Mouse (Mus musculus) gastrocnemius, postnatal 10 days (tissue): ENCODE data around the gene Otop2. TPM values are rescaled to one million over a fixed set of nuclear protein-coding genes. Genes with fewer than 3 reads are reported as not detected.

ENCODE experiments used
- DNase-seq: peaks from one replicate; pipeline ENCODE4 v3.0.0; 2021; ENCODE audit warnings: mixed read lengths
- total RNA-seq, 2 experiments: library from RNA; stranded (reverse); gene quantifications; 2 replicates each; pipeline ENCODE4 v1.2.3; 2021

Otop2 gene
- total RNA-seq, 2 experiments from 2014 or later = not detected

DNA sequence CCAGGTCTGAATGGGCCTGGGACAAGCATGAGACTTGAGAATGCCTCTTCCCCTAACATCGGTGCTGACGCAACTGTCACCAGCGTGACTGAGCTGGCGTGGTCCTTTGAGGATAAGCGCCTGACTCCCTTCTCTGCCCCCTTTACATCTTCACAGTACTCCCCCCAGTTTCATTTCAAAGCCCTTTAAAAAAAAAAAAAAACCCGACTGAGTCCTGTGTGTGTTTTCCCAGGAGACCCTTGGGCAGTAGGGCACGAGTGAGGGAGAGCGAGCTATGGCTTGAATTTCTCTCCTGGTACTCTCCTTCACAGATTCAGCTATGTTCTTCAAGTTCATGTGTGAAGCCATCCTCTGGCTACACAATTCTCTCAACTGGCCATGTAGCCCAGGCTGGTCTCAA, 8.8 kb upstream of the Otop2 start:
- no peak for DNase-seq

DNA sequence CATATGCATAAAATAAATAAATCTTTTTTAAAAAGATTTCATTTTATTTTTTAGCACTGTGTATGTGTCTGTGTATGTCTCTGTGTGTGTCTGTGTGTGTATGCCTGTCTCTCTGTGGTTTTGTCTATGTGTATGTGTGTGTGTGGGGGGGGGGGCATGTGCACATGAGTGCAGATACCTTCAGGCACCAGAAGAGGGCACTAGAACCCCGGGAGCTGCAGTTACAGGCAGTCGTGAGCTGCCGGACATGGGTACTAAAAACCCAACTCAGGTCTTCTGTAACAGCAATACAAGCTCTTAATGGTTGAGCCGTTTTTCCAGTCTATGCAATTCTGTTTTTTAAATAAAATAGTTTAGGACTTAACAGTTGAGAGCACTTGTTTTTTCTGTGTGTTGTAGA, 6.2 kb upstream of the Otop2 start:
- DNase-seq = no peak

DNA sequence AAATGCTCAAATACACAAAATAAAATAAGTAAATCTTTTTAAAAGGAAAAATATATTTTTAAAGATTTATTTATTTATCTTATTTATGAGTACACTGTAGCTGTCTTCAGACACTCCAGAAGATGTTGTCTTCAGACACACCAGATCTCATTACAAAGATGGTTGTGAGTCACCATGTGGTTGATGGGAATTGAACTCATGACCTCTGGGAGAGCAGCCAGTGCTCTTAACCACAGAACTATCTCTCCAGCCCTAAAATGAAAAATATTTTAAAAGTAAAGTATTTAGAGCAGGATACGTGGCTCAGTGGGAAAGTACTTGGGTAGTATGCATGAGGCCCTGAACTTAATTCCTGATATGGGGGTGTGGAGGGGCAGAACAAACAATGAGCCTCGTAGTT, 5.6 kb upstream of the Otop2 start:
- DNase-seq = no peak

DNA sequence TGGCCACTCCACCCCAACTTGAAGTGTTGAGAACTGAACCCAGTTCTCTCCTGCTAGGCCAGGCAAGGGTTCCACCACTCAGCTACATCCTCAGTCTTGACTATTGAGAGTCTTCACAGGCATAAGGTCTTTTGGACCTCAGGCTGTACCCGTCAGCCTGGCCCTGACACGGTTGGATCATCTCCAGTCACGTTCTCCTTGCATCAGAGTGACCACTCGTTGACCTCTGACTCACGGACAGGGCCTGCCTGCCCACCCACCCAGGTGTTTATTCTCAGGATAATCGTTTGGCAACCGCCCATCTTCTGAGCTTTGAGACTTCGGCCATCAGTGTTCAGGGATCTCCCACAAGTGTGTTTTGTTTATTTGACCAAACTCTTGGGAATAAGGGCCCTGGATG, 3.8 kb upstream of the Otop2 start:
- DNase-seq = no peak

DNA sequence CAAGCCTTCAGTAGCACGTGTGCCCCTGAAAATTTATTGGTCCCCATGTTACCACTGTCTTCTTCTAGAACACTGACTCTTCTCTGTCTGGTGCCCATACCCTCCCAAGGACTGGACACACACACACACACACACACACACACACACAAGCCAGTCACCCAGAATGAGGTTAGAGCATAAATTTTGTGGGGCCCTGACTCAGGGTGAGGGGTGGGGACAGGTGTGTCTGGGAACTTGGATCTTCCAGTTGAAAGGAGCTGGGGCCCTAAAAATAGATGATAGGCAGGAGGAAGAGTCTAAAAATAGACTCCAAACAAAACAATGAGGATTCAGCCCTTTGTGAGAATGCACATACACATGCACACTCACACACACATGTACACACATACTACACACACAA, 1.8 kb downstream of the Otop2 start:
- no peak for DNase-seq

DNA sequence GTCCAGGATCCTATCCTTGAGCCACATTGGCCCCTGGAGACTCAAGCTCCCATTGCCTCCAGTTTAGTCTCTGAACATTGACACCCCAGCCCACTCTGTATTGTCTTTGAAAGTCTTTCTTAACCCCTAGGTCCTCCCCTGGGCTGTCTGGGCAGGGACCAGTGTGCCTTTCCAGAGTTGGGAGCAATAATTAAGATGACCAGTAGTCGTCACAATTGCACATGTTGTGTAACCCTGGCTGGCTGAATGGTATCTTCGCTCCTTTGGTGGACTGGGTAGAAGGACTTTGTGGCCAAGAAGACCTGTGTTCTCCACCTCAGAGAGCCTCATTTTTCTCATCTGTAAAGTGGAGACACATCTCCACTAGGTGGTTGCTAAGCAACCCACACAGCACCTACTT, 7.3 kb downstream of the Otop2 start:
- no peak for DNase-seq

DNA sequence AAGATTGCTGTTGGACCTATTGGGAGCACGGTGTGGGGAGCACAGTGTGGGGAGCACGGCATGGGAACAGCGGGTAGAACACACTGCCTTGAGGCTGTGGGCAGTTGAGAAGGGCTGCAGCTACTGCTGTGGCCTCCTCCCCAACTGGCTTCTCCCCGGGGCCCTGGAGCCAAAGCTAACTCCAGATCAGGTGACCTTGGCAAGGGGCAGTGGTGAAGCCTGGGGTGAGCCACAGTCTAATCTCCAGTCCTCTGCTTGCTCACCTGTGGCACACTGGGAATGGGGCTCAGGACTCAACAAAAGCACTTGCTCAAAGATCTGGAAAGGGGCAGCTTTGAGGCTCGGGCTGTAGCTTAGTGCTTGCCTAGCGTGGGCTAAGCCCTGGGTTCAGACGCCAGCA, 10.2 kb downstream of the Otop2 start:
- DNase-seq = no peak

DNA sequence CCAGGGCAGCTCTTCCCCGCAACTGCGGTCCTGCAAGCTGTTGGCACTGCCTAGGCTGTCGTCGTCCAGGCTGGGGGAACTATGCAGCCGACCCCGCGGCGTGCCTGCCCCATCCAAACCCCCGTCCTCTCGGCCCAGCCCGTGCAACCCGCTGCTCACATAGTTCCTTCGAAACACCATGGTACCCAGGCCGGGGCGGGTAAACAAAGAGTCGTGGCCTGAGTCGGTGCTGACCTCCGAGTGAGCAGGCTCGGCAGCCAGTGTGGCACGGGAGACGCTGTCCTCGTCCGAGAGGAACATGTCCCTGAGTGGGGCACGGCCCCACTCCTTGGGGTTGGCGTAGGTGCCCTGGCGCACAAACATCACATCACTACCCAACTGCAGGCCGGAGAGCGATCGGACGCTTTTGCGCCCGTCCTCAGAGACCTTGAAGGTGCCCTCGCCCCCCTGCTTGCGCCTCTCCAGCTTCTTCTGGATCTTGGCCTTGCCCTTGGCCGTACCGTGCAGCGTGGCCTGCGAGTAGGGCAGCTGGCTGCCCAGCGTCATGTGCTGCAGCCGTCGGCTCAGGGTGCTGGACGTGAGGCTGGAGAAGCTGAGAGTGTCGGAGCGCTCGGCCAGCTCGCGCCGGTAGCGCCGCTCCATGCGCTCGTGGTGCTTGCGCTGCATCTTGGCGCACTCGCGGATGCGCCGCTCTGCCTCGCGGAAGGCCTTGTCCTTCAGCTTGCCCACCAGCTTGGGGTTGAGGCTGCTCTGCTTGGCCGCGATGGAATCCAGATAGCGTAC, 11.5 kb downstream of the Otop2 start:
- DNase-seq = no peak

DNA sequence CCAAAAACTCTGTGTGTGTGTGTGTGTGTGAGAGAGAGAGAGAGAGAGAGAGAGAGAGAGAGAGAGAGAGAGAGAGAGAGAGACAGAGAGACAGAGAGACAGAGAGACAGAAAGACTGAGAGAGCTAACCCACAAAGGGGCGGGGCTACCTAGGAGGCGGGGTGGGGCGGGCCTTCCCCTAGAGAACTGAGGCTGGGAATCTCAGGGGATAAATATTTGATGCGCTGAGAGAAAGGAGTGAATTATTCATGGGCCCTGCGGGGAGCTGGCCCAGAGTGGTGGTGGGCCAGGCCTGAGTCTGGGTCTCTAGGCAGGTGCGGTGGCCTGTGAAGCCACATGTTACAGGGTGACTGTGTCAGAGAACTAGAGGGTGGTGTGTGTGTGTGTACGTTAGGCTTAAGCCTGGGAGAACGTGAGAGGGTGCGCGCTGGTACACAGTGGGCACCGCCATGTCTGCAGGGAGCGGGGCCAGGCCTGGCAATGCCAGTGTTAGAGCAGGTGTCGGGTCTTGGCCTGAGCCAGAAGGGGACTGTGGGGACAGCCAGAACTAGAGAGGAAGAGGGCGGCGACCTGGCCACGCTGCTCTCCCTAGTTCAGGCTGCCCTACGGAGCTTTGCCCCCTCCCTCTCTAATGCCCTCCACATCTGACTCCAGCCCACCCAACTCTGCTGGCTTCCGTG, 12.9 kb downstream of the Otop2 start:
- DNase-seq = peak; percentile 50

DNA sequence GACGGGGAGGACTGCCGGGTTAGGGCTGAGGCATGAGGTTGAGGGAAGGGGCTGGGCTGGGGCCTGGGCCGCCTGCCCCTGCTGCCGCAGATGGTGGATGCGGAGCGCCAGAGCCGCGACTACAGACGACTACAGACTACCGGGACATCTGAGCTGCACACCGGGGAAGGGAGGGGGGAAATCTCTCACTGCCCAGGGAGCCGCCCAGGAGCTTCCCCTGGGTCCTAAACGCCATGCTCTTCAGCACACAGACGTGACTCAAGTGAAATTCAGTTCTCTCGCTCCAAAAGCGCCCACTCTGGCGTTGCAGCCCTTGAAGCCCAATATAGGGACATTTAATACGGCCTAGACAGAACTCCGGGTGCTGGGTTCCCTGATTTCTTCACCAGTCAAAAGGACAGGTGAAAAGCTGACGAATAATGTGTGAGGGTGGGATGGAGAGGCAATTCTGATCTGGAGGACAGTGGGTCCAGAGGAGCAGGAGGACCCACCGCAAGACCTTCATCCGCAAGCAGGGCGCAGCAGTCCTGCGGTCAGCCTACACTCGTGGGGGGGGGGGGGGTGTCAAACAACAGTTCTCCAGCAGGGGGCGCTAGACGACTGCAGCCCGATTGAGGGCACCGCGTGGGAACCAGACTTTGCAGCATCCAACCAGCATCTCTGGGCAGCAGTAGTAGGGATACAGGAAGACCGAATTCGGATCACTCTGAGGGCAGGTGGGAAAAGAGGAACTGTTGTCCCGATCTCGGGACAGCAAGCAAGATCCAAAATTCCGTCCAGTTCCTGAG, 15.1 kb downstream of the Otop2 start, which contains the start of gene Ush1g:
Ush1g (minus strand) TSS at position 136 of the 788 bp plus-strand sequence.
- peak; percentile 77 for DNase-seq

DNA sequence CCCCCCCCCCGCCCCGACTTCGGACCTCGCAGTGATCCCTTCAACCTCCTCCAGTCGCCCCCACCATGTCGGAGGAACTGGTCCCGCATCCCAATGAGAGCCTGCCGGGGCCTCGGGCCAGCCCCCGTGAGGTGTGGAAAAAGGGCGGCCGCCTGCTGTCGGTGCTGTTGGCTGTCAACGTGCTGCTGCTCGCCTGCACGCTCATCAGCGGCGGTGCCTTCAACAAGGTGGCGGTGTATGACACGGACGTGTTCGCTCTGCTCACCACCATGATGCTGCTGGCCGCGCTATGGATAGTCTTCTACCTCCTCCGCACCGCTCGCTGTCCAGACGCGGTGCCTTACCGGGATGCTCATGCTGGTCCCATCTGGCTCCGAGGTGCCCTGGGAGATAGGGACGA, 16.4 kb downstream of the Otop2 start:
- DNase-seq = no peak

DNA sequence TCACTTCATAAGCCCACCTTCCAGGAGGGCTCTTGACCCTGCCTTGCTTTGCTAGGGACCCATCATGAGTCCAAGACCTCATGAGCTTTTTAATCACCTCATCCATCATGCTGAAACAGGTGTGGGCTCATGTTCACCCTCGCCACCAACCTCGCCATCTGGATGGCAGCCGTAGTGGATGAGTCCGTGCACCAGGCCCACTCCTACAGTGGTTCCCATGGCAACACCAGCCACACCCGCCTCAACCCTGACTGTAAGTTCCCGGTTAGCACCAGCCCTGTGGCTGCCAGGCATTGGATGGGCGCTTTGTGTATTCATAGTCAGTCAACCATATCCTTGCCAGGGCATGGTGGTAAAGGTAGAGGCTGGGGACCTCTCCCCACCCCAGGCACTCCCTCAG, 19.8 kb downstream of the Otop2 start:
- DNase-seq = no peak

DNA sequence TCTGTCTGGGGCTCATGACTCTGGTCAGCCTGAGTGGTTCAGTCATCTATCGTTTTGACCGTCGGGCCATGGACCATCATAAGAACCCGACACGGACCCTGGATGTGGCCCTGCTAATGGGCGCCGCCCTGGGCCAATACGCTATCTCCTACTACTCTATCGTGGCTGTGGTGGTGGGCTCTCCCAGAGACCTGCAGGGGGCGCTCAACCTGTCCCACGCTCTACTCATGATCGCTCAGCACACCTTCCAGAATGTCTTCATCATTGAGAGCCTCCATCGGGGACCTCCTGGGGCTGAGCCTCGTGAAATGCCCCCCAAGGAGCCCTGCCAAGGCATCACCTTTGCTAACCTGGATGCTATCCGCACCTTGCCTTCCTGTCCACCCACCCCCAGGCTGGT, 22.4 kb downstream of the Otop2 start:
- DNase-seq = no peak

DNA sequence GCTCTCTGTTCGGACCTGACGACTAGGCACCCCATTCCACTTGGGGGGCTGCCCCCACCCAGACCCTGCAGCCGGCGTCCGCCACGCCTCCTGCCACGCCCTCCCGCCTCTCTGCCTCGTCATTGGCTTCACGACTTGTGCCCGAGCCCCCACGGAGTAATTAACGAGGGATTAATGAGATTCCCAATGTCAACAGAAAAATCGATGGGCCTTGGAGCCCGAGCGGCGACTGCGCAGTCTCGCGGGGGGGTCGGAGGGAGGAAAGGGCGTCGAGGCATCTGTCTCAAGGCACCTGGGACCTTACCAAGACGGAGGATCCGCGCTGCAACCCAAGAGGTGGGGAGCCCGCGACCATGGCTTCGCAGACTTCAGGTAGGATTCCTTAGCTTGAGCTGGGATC, 27.6 kb downstream of the Otop2 start, which contains the start of gene Otop3:
Otop3 (plus strand) TSS at position 201 of the 400 bp plus-strand sequence.
- DNase-seq = no peak

DNA sequence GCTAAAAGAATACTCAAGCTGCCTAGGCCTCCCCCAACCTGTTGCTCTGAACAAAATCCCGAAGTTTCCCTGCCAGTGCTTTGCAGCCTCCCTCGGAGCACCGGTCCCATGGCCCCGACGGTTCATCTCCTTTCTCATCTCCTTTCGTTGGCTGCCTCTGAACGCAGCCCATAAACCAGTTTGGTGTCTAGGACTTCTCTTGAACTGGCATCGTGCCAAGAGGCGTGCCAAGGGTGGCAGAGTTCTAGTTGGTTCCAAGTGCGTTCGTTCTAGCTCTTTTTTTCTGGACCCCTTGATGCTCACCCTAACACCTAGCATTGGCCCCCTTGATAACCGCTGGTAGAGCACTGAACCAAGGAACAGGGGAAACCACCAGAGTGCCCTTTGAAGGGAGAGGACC, 28.3 kb downstream of the Otop2 start:
- no peak for DNase-seq

DNA sequence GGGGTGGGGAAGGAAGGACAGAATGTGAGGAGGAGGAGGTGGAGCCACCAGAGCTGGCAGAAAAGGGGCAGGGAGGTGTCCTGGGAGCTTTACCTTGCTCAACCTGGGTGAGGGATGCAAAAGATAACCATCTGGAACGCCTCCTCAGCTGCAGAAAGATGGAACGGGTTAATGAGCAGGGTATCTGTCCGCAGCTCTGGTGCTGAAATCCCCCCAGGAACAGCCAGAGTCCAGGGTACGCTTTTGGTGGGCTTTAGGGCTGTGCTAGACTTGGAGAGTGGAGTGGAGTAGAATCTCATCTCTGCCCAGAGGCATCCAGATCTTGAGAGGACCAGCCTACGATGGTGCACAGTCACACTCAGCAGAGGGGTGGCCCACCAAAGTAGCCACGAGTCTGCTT, 29.2 kb downstream of the Otop2 start:
- no peak for DNase-seq

DNA sequence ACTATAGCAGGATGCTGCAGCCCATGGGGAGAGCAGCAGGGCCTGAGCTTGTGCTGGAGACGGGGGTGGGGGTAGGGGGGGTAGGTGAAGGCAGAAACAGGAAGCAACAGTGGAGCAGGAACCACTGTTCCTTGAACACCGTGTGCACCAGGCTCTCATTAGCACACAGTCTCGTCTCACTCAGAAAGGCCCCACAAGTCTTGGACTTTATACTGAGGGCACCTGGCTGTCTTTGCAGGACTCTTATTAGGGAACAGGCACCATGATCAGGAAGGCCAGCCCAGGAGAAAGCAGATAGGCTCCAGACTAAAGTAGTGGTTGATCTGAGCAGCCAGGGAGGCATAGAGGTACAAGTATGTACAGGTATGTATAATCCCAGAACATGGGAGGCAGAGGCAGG, 30.4 kb downstream of the Otop2 start:
- DNase-seq = no peak

DNA sequence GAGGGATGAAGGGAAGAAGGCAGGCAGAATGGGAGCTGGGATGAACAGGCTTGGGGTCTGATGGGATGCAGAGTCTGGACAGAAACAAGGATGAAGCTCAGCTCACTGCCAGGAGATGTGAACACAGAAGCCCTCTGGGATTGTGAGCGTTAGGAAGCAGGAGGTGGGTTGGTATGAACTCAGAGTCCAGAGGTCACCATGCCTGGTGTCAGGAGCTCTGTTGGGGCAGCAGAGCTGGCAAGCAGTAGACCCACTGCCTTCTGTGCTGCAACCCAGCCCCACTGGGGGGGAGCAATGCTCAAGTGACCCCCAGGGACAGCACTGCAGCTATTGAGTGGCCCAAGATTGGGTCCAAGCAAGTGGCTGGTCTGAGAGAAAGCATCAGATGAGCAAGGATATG, 30.9 kb downstream of the Otop2 start:
- no peak for DNase-seq

DNA sequence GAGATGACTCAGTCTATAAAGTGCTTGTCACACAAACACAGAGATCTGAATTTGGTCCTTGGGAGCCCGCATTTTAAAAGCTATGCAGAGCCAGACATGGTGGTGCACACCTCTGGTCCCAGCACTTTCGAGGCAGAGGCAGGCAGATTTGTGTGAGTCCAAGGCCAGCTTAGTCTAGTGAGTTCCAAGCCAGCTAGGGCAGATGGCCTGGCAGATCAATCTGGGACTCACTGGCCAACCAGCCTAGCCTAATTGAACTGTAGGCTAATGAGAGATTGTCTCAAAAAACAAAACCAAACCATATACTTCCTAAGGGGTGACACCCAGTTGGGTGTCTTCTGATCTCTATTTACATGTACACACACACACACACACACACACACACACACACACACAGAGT, 34.3 kb downstream of the Otop2 start:
- DNase-seq = no peak

DNA sequence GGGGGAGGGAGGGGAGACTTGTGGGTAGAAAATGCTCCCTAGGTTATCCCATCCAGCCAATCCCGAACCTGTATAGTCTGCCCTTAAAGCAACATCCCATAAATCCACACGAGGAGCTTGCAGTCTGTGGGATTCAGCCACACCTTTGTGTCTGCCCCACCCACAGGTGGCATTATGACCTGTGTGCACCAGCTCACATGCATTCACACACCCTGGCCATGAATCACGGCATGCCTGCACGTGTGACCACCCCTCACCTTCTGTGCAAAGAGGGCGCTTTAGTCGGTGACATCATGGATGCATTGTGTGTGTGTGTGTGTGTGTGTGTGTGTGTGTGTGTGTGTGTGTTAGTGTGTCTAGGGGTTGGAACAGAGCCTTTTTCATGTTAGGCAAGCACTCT, 34.9 kb downstream of the Otop2 start:
- no peak for DNase-seq

DNA sequence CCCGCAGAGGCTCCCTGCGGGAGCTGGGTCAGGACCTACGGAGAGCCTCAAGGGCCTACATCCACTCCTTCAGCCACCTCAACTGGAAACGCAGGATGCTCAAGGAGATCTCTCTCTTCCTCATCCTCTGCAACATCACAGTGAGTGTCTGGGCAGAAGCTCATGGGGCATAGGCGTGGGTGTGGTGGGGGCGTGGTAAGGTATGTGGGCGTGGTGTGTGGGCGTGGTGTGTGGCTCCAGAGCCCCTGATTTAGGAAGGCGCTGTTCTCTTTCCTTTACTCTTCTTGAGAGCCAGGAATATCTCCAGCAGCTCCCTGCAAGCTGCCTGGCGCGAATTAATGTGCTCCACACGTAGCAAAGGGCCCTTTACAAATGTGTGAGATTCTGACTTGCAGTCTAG, 38.0 kb downstream of the Otop2 start:
- no peak for DNase-seq

DNA sequence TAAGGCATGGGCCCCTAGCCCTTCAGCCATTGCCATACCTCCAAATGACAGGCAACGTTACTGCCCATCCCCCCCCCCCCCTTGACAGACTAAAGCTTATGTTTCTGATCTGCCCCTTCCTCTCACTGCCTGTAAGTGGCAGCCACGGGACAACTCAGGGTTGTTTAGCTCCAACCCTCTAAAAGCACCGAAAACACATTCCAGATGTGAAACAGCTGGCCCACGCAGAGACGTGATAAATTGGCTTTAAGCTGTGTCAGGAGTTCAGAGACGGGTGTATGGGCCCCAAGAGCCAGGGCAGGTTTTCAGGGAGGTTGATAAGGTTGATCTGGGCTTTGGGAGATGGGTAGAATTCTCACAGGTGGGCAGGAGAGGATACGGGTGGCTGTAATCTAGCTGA, 38.6 kb downstream of the Otop2 start:
- DNase-seq = no peak

DNA sequence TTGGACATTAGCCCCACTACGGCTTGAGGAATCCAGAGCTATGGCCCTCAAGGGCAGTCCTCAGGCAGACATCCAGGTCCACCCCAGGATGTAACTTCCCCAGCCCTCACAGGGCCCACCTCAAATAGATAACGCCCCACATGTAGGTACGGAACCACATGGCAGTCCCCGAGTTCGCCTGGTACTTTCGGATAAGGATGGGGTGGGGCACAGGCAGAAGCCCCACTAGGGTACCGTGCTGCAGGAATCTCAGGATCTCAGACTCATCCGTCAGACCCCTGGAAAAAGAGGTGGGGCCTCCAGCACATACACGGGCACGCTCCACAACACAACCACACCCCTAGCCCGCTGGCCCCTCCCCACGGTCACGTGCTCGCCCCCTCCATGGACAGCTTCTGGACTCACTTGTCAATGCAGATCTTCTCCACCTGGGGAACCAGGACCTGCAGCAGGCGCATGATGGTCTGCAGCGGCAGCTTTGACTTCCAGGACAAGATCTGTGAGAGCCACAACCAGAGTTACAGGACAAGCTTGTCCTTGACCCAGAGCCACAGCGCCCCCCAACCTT, 41.8 kb downstream of the Otop2 start:
- no peak for DNase-seq
